Mouse (Mus musculus) limb, embryonic 15.5 days (tissue): ENCODE measurements around the gene Dock9. TPM values are rescaled to one million over a fixed set of nuclear protein-coding genes. Genes with fewer than 3 reads are reported as not detected.

Experiments used
- ATAC-seq: fragments of 200-750 bp; cut with Nextera tagmentation; 2 replicates; pipeline ENCODE4 v1.8.0; 2017; ENCODE audit warnings: low read depth, moderate TSS enrichment; ENCODE audit not compliant: insufficient number of reproducible peaks, low FRiP score, low TSS enrichment
- H3K27ac ChIP-seq: fragments of 300-500 bp; sonication (generic); 2 replicates; pipeline ENCODE4 v1.5.1; 2015; ENCODE audit warnings: moderate library complexity, mild to moderate bottlenecking, inconsistent platforms
- H3K27me3 ChIP-seq: fragments of 300-500 bp; sonication (generic); 2 replicates; pipeline ENCODE4 v1.6.1; 2015; ENCODE audit warnings: inconsistent platforms
- H3K36me3 ChIP-seq: fragments of 300-500 bp; sonication (generic); 2 replicates; pipeline ENCODE4 v1.6.1; 2015; ENCODE audit warnings: inconsistent platforms
- H3K4me1 ChIP-seq: fragments of 300-500 bp; sonication (generic); 2 replicates; pipeline ENCODE4 v1.6.1; 2015; ENCODE audit warnings: inconsistent platforms
- H3K4me2 ChIP-seq: fragments of 300-500 bp; sonication (generic); 2 replicates; pipeline ENCODE4 v1.6.1; 2015; ENCODE audit warnings: mild to moderate bottlenecking, inconsistent platforms
- H3K4me3 ChIP-seq: fragments of 300-500 bp; sonication (generic); 2 replicates; pipeline ENCODE4 v1.5.1; 2015; ENCODE audit warnings: mild to moderate bottlenecking, inconsistent platforms
- H3K9ac ChIP-seq: fragments of 300-500 bp; sonication (generic); 2 replicates; pipeline ENCODE4 v1.6.1; 2015; ENCODE audit warnings: inconsistent platforms
- H3K9me3 ChIP-seq: fragments of 300-500 bp; sonication (generic); 2 replicates; pipeline ENCODE4 v1.6.1; 2016; ENCODE audit warnings: inconsistent platforms
- WGBS: fragments of 180-500 bp; shearing (Covaris S2); methylation state at CpG from one replicate; pipeline ENCODE4 v1.1.7; 2015; 5-methylcytosine and 5-hydroxymethylcytosine counted together
- polyA plus RNA-seq: library from polyadenylated mRNA; unstranded; fragments of >200 nt; fragmentation: Nextera tagmentation; extraction: Ambion mirVana; gene quantifications from 2 replicates; pipeline ENCODE4 v1.2.1, GENCODE M21; 2015

Dock9 gene
- polyA plus RNA-seq, 1 experiment from 2014 or later = 11.0 TPM

GRCm38 (mm10) chr14:121653717-121654116, 143.9 kb downstream of the Dock9 start:
- H3K4me1 ChIP-seq = peaks cover 9% of the 10 kb centered on the region; the same call in 1 of the 2 replicates
- H3K4me3 ChIP-seq = no peak overlapping the region
- H3K27ac ChIP-seq = no peak overlapping the region
- H3K4me2 ChIP-seq = no peak overlapping the region
- H3K9ac ChIP-seq = no peak overlapping the region
- no peak for ATAC-seq
- H3K9me3 ChIP-seq = no peaks in the 10 kb centered on the region
- peaks cover 3% of the 10 kb centered on the region; the same call in 1 of the 2 replicates for H3K36me3 ChIP-seq
- no peaks in the 10 kb centered on the region for H3K27me3 ChIP-seq
- WGBS = 55% methylated on average over 10 of the region's 10 CpGs

- H3K4me1 ChIP-seq = peaks cover 11% of the 10 kb centered on the region; the same call in 1 of the 2 replicates
- ATAC-seq = no peak
- no peak overlapping the region for H3K4me2 ChIP-seq
- no peak overlapping the region for H3K9ac ChIP-seq
- H3K27ac ChIP-seq = no peak overlapping the region
- H3K36me3 ChIP-seq = peaks cover 3% of the 10 kb centered on the region; the same call in 1 of the 2 replicates
- H3K4me3 ChIP-seq = no peak overlapping the region
- H3K9me3 ChIP-seq = no peaks in the 10 kb centered on the region
- H3K27me3 ChIP-seq = no peaks in the 10 kb centered on the region
- 57% methylated on average over 7 of the region's 7 CpGs for WGBS
Measured at GRCm38 (mm10) chr14:121653241-121653640, 144.4 kb downstream of the Dock9 start.

- ATAC-seq = peak; percentile 67; the same call in 1 of the 2 replicates
- WGBS = 42% methylated on average over 9 of the region's 9 CpGs
Measured at GRCm38 (mm10) chr14:121648581-121649060, 149.0 kb downstream of the Dock9 start.

GRCm38 (mm10) chr14:121647693-121648092, 149.9 kb downstream of the Dock9 start:
- no peak overlapping the region for H3K9ac ChIP-seq
- peaks cover 6% of the 10 kb centered on the region; the same call in 1 of the 2 replicates for H3K4me1 ChIP-seq
- WGBS = 63% methylated on average over 6 of the region's 6 CpGs
- H3K27ac ChIP-seq = no peak overlapping the region
- H3K27me3 ChIP-seq = no peaks in the 10 kb centered on the region
- H3K9me3 ChIP-seq = no peaks in the 10 kb centered on the region
- H3K4me3 ChIP-seq = no peak overlapping the region
- ATAC-seq = no peak
- 0 out of 2 replicates have a peak, but pooled peaks cover 5% of the 10 kb centered on the region for H3K36me3 ChIP-seq
- H3K4me2 ChIP-seq = no peak overlapping the region

More at GRCm38 (mm10) chr14:121648581-121649060, 149.0 kb downstream of the Dock9 start:
- H3K27me3 ChIP-seq = no peaks in the 10 kb centered on the region
- no peak overlapping the region for H3K4me3 ChIP-seq
- no peak overlapping the region for H3K4me2 ChIP-seq
- H3K9ac ChIP-seq = no peak overlapping the region
- H3K4me1 ChIP-seq = peaks cover 6% of the 10 kb centered on the region; the same call in 1 of the 2 replicates
- 0 out of 2 replicates have a peak, but pooled peaks cover 2% of the 10 kb centered on the region for H3K36me3 ChIP-seq
- H3K9me3 ChIP-seq = no peaks in the 10 kb centered on the region
- H3K27ac ChIP-seq = peak overlapping the region; percentile 47; the same call in 1 of the 2 replicates

GRCm38 (mm10) chr14:121646617-121647016, 151.0 kb downstream of the Dock9 start:
- 66% methylated on average over 10 of the region's 10 CpGs for WGBS
- Histone ChIP-seq H3K4me2 (no peak overlapping the region), H3K9ac (no peak overlapping the region)

GRCm38 (mm10) chr14:121644302-121644701, 153.3 kb downstream of the Dock9 start:
- no peaks in the 10 kb centered on the region for H3K27me3 ChIP-seq
- 83% methylated on average over 2 of the region's 2 CpGs for WGBS
- no peak for ATAC-seq
- peaks cover 6% of the 10 kb centered on the region; the same call in 1 of the 2 replicates for H3K4me1 ChIP-seq
- no peaks in the 10 kb centered on the region for H3K9me3 ChIP-seq
- H3K9ac ChIP-seq = no peak overlapping the region
- H3K27ac ChIP-seq = no peak overlapping the region
- H3K36me3 ChIP-seq = 0 out of 2 replicates have a peak, but pooled peaks cover 14% of the 10 kb centered on the region
- H3K4me2 ChIP-seq = no peak overlapping the region
- no peak overlapping the region for H3K4me3 ChIP-seq

More at GRCm38 (mm10) chr14:121646617-121647016, 151.0 kb downstream of the Dock9 start:
- no peak for ATAC-seq
- Histone ChIP-seq H3K9me3 (no peaks in the 10 kb centered on the region), H3K4me3 (no peak overlapping the region), H3K36me3 (0 out of 2 replicates have a peak, but pooled peaks cover 8% of the 10 kb centered on the region), H3K4me1 (peaks cover 6% of the 10 kb centered on the region; the same call in 1 of the 2 replicates), H3K27ac (no peak overlapping the region), H3K27me3 (no peaks in the 10 kb centered on the region)

- Histone ChIP-seq H3K4me1 (no peaks in the 10 kb centered on the region), H3K9me3 (no peaks in the 10 kb centered on the region), H3K4me3 (no peak overlapping the region), H3K36me3 (peaks cover 21% of the 10 kb centered on the region; the same call in 1 of the 2 replicates), H3K4me2 (no peak overlapping the region), H3K27ac (no peak overlapping the region), H3K27me3 (no peaks in the 10 kb centered on the region), H3K9ac (no peak overlapping the region)
- WGBS = 79% methylated on average over 7 of the region's 7 CpGs
- ATAC-seq = no peak
Measured at GRCm38 (mm10) chr14:121641271-121641670, 156.4 kb downstream of the Dock9 start.

GRCm38 (mm10) chr14:121636935-121637510, 160.6 kb downstream of the Dock9 start:
- 74% methylated on average over 12 of the region's 12 CpGs for WGBS

GRCm38 (mm10) chr14:121634736-121635430, 162.8 kb downstream of the Dock9 start:
- H3K4me3 ChIP-seq = no peak overlapping the region
- H3K27me3 ChIP-seq = no peaks in the 10 kb centered on the region
- peaks cover 15% of the 10 kb centered on the region; the same call in 1 of the 2 replicates for H3K36me3 ChIP-seq
- H3K27ac ChIP-seq = no peak overlapping the region
- 87% methylated on average over 11 of the region's 11 CpGs for WGBS
- no peak overlapping the region for H3K4me2 ChIP-seq
- no peak overlapping the region for H3K9ac ChIP-seq
- no peaks in the 10 kb centered on the region for H3K4me1 ChIP-seq
- H3K9me3 ChIP-seq = no peaks in the 10 kb centered on the region
- no peak for ATAC-seq

More at GRCm38 (mm10) chr14:121636935-121637510, 160.6 kb downstream of the Dock9 start:
- no peaks in the 10 kb centered on the region for H3K4me1 ChIP-seq
- H3K4me2 ChIP-seq = no peak overlapping the region
- no peak for ATAC-seq
- H3K4me3 ChIP-seq = no peak overlapping the region
- H3K9me3 ChIP-seq = no peaks in the 10 kb centered on the region
- no peaks in the 10 kb centered on the region for H3K27me3 ChIP-seq
- H3K27ac ChIP-seq = no peak overlapping the region
- H3K36me3 ChIP-seq = peaks cover 16% of the 10 kb centered on the region; the same call in 1 of the 2 replicates
- H3K9ac ChIP-seq = no peak overlapping the region

- no peak for ATAC-seq
- no peak overlapping the region for H3K9ac ChIP-seq
- H3K4me1 ChIP-seq = no peaks in the 10 kb centered on the region
- H3K4me3 ChIP-seq = no peak overlapping the region
- WGBS = 77% methylated on average over 14 of the region's 14 CpGs
- H3K4me2 ChIP-seq = no peak overlapping the region
- H3K9me3 ChIP-seq = no peaks in the 10 kb centered on the region
- H3K27me3 ChIP-seq = no peaks in the 10 kb centered on the region
- H3K36me3 ChIP-seq = peaks cover 9% of the 10 kb centered on the region; the same call in 1 of the 2 replicates
- no peak overlapping the region for H3K27ac ChIP-seq
Measured at GRCm38 (mm10) chr14:121634093-121634735, 163.4 kb downstream of the Dock9 start.

- 95% methylated on average over 8 of the region's 8 CpGs for WGBS
- Histone ChIP-seq H3K36me3 (0 out of 2 replicates have a peak, but pooled peaks cover 3% of the 10 kb centered on the region), H3K4me1 (no peaks in the 10 kb centered on the region)
Measured at GRCm38 (mm10) chr14:121631934-121632333, 165.7 kb downstream of the Dock9 start.

More at GRCm38 (mm10) chr14:121631934-121632333, 165.7 kb downstream of the Dock9 start:
- H3K9me3 ChIP-seq = no peaks in the 10 kb centered on the region
- no peak overlapping the region for H3K4me2 ChIP-seq
- H3K27ac ChIP-seq = no peak overlapping the region
- no peak overlapping the region for H3K9ac ChIP-seq
- ATAC-seq = no peak
- no peak overlapping the region for H3K4me3 ChIP-seq
- no peaks in the 10 kb centered on the region for H3K27me3 ChIP-seq
